Mouse (Mus musculus) spleen, adult 18-20 months (tissue): Measurements from ENCODE around the gene Irf3.

Source experiments
- DNase-seq, 2 experiments: peaks; one replicate each; pipeline ENCODE4 v3.0.0; 2022; ENCODE audit warnings: mixed read lengths in 2 of 2

Irf3 gene

GRCm38 (mm10) chr7:44997231-44997939 is at the start of gene Irf3:
Gene Irf3, plus strand, starts transcription at chr7:44997648.
- DNase-seq, result peak; percentile 92 to 96

DNA sequence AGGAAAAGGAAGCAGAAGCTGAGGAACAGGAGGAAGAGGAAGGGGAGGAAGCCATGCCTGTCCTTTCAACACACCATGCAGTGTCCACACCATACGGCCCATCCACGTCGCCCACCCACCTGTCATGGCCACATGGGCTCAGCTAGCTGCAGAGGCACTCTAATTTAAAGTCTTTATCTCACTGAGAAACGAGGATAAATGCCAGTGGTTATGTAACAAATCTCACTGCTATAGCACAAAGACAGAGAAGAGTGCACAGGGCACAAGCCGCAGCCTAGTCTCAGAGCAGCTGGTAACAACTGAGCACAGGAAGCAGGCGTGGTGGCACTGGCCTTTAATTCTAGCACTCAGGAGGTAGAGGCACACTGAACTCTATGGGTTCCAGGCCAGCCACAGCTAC is 47.5 kb upstream of the Irf3 start:
- no peak for DNase-seq

- peak in 1 of 2 experiments; percentile 32 for DNase-seq
Measured at GRCm38 (mm10) chr7:44951960-44952359, 45.5 kb upstream of the Irf3 start.

GRCm38 (mm10) chr7:44952611-44953306 is 44.7 kb upstream of the Irf3 start:
- DNase-seq, result peak; percentile 69 to 74

- DNase-seq, result no peak
Measured at GRCm38 (mm10) chr7:44953561-44953960, 43.9 kb upstream of the Irf3 start.

GRCm38 (mm10) chr7:44954091-44954885 is 43.2 kb upstream of the Irf3 start:
- DNase-seq, result no peak

GRCm38 (mm10) chr7:44955628-44956027 is 41.8 kb upstream of the Irf3 start:
- no peak for DNase-seq

- no peak for DNase-seq
Measured at GRCm38 (mm10) chr7:44956266-44956665, 41.2 kb upstream of the Irf3 start.

- no peak for DNase-seq
Measured at GRCm38 (mm10) chr7:44957183-44957835, 40.1 kb upstream of the Irf3 start.

GRCm38 (mm10) chr7:44958208-44958607 is 39.2 kb upstream of the Irf3 start:
- peak in 1 of 2 experiments; percentile 31 for DNase-seq

DNA sequence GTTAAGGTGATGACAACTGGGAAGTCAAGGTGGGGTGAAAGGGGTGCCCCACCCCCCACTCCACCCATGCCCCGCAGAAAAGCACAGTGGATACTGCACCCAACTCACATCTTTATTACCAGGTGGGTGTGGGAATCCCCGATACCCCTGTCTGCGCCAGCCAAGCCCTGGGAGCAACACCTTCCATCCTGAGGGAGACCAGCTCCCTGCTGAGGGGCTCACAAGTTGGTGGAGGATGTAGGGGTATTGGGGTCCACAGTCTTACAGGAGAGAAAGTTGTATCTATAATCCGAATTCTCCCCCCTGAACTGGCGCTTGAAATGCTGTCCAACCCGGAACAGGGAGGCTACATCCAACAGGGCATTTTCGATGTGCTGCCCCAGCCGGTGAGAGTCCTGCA is 38.2 kb upstream of the Irf3 start:
- no peak for DNase-seq

GRCm38 (mm10) chr7:44959874-44960511 is 37.5 kb upstream of the Irf3 start:
- DNase-seq, result peak; percentile 63 to 73

DNA sequence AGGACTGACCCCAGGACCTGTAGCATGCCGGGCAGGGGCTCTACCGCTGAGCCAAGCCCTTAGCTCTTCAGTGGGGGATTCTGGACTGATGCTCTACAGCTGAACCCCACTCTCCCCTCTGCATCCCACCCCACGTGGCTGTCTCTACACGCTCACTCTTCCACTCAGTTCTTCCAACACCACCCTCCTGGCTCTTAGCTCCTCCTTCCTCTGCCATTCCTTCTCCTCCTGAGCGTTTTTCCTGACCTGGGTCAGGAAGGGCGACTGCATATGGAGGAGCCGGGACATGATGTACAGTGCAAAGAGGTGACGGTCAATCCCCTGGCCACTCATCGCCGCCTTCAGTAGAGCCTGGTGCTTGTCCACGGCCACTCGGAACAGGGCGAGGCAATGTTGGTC is 36.9 kb upstream of the Irf3 start:
- no peak for DNase-seq

DNA sequence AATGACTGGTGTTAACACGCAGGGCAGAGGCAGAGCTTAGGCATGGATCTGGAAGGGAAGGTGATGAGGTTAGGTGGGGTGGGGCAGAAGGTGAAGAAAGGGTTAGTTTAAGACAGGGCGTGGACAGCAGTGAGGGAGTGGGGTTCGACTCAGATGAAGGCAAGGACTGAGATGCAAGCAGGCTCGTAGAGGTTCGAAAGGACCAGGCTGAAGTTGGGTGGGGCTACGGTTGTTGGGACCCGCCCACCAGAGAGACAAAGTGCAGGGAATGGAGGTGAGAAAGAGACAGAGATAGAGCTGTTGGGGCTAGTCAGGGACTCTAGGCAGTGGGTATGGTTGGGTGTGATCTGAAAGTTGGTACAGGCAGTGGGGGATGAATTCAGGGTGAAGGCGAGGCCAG is 35.1 kb upstream of the Irf3 start:
- DNase-seq, result no peak

- DNase-seq, result no peak
Measured at GRCm38 (mm10) chr7:44962831-44963230, 34.6 kb upstream of the Irf3 start.

- DNase-seq, result no peak
Measured at GRCm38 (mm10) chr7:44964990-44965389, 32.5 kb upstream of the Irf3 start.

DNA sequence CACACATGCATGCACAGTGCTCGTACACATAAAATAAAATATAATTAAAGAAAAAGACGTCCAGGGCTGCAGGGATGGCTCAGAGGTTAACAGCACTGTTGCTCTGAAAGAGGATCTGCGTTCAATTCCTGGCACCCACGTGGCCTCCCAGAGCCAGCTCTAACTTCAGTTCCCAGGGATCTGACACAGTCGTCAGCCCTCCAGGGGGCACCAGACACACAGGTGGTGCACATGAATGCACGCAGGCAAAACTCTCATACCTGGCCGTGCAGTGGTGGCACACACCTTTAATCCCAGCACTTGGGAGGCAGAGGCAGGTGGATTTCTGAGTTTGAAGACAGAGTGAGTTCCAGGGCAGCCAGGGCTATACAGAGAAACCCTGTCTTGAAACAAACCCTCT is 31.5 kb upstream of the Irf3 start:
- DNase-seq, result peak in 1 of 2 experiments; percentile 37

DNA sequence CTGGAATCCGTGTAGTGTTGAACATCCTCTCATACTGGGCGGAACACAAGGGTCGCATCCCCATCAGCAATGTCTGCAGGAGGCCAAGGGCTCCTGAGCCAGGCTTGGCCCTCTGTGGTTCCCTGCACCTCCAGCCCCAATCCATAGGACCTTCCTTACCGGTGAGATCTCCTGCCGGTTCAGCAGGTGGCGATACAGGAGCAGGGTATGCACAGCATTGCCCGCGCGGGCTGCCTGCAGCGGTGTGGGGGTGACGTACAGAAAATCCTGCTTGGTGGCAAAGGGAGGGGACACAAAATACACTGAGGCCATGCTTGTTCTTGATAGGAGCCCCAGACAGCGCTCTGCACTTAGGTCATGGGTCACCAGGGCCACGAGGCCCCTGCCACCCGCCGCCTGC is 30.8 kb upstream of the Irf3 start:
- no peak for DNase-seq

DNA sequence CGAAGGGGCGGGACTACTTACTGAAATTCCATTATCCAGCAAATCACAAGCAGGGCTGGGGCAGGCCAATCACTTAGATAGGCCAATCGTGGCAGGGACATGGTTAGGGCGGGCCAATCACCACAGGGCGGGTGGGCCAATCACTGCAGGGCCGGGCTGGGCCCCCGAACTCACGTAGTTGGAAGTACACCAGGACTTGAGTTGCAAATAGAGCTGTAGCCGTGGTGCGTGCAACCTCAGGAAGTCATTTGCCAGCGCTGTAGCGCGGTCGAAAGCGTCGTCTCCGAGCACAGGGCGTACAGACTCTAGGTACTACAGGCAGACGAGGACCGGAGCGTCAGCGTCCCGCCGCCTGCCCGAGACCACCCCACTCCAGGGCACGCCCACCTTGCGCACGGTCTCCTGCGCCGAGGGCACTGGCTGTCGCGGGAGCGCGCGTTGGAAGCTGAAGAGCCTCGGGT is 27.2 kb upstream of the Irf3 start:
- peak; percentile 57 to 66 for DNase-seq

DNA sequence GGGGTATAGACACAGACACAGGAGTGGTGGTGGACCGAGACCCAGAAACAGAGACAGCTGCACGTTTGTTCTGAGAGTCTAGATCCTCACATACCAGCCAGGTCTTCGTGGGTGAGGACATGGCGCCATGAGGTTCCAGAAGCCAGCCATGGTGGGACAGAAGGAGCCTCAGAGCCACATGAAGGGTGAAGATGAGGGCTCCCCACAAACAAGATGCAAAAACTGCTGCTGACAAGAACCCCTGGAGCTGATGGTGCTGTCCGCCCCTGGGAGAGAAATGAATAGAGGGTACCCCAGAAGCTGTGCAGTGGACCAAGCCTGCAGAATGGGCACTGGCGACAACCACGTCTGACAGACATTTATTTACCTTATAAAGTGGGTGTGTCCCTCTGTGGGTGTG is 26.3 kb upstream of the Irf3 start:
- no peak for DNase-seq

DNA sequence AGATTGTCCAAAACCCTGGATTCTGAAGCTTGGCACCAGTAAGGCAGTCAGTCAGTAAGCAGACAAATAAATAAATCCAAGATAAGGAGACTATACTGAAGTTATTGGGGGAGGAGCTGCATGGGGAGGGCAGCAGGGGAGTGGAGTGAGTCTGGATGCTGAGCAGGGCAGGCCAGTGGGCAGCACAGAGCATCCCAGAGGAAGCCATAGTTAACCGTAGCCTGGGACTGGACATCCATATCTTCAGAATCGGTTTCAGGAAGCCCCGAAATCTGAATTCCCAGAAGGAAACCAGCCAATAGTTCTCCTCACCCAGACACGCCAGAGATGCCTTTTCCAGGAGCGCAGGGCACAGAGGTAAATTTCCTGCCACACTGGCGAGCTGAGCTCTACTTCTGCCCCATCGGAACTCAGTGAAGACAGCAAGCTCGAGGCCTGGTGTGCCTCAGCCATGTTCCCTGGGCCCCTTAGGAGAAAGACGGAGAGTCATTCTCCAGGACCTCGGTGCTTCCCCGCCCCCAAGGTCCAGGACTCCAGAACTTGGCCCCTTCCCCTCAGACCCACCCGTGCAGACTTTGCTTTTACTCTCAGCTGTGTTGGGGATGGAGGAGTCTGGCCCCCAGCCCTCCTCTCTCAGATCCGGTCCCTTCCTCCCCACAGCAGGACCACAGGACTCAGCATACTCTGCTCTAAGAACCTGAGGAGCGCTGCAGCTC is 23.9 kb upstream of the Irf3 start:
- DNase-seq, result no peak
